Mouse (Mus musculus) megakaryocyte, embryonic 14.5 days (primary cell): ENCODE measurements around the gene 4930568D16Rik. TPM values are rescaled to one million over a fixed set of nuclear protein-coding genes. Genes with fewer than 3 reads are reported as not detected.

Experiments
- H3K27me3 ChIP-seq: replicated peaks from 2 replicates; pipeline ENCODE3; 2012; ENCODE audit warnings: inconsistent platforms
- H3K36me3 ChIP-seq: replicated peaks from 2 replicates; pipeline ENCODE3; 2012; ENCODE audit warnings: low read length, inconsistent platforms, mixed read lengths
- H3K4me1 ChIP-seq: 2 replicates; pipeline ENCODE4 v1.6.1; 2012; ENCODE audit warnings: inconsistent platforms
- H3K4me3 ChIP-seq: replicated peaks from 2 replicates; pipeline ENCODE3; 2012; ENCODE audit warnings: moderate library complexity, mild to moderate bottlenecking, inconsistent platforms
- H3K9me3 ChIP-seq: 2 replicates; pipeline ENCODE4 v1.6.1; 2012; ENCODE audit warnings: inconsistent platforms
- FLI1 ChIP-seq: IDR thresholded peaks from 2 replicates; pipeline ENCODE4 v1.6.1; 2012; ENCODE audit warnings: low read length, inconsistent platforms, mixed read lengths
- GATA1 ChIP-seq: IDR thresholded peaks from 3 replicates; pipeline ENCODE4 v1.6.1; 2012; ENCODE audit warnings: mixed read lengths, low read length, inconsistent platforms, borderline replicate concordance
- polyA plus RNA-seq: library from polyadenylated mRNA; stranded (reverse); fragments of >175 nt; gene quantifications from 2 replicates; pipeline ENCODE4 v1.2.3, GENCODE M21; 2012; ENCODE audit warnings: low replicate concordance; ENCODE audit not compliant: insufficient read depth

Gene 4930568D16Rik
- polyA plus RNA-seq, 1 experiment, result not detected

- H3K27me3 ChIP-seq, result peaks cover 5% of the 10 kb centered on the region
- TF ChIP-seq FLI1, result no peak
Measured at GRCm38 (mm10) chr2:35402391-35402790, 34.9 kb upstream of the 4930568D16Rik start.

GRCm38 (mm10) chr2:35400739-35401138 is 33.2 kb upstream of the 4930568D16Rik start:
- no peaks in the 10 kb centered on the region for H3K9me3 ChIP-seq
- H3K4me1 ChIP-seq, result peaks cover 30% of the 10 kb centered on the region
- H3K36me3 ChIP-seq, result peaks cover 51% of the 10 kb centered on the region
- no peak for TF ChIP-seq GATA1
- TF ChIP-seq FLI1, result no peak
- H3K27me3 ChIP-seq, result peaks cover 5% of the 10 kb centered on the region
- no peak overlapping the region for H3K4me3 ChIP-seq

More at GRCm38 (mm10) chr2:35402391-35402790, 34.9 kb upstream of the 4930568D16Rik start:
- Histone ChIP-seq H3K36me3 (peaks cover 68% of the 10 kb centered on the region), H3K4me1 (peaks cover 33% of the 10 kb centered on the region), H3K4me3 (no peak overlapping the region), H3K9me3 (no peaks in the 10 kb centered on the region)

GRCm38 (mm10) chr2:35398184-35398828 is 30.8 kb upstream of the 4930568D16Rik start:
- Histone ChIP-seq H3K36me3 (peaks cover 31% of the 10 kb centered on the region), H3K4me1 (peaks cover 26% of the 10 kb centered on the region), H3K9me3 (peaks cover 3% of the 10 kb centered on the region; the same call in 1 of the 2 replicates), H3K4me3 (no peak overlapping the region), H3K27me3 (peaks cover 5% of the 10 kb centered on the region)
- TF ChIP-seq GATA1 (no peak), FLI1 (no peak)

- Histone ChIP-seq H3K36me3 (peaks cover 26% of the 10 kb centered on the region), H3K9me3 (peaks cover 9% of the 10 kb centered on the region; the same call in 1 of the 2 replicates), H3K4me3 (no peak overlapping the region), H3K4me1 (peaks cover 26% of the 10 kb centered on the region), H3K27me3 (peaks cover 5% of the 10 kb centered on the region)
- TF ChIP-seq FLI1 (no peak), GATA1 (no peak)
Measured at GRCm38 (mm10) chr2:35397590-35398173, 30.2 kb upstream of the 4930568D16Rik start.

GRCm38 (mm10) chr2:35397096-35397495 is 29.6 kb upstream of the 4930568D16Rik start, which contains the start of gene 4930402F06Rik:
4930402F06Rik (minus strand) TSS chr2:35397175.
- peaks cover 26% of the 10 kb centered on the region for H3K4me1 ChIP-seq
- H3K36me3 ChIP-seq, result peaks cover 20% of the 10 kb centered on the region
- peaks cover 5% of the 10 kb centered on the region for H3K27me3 ChIP-seq
- TF ChIP-seq GATA1 (no peak), FLI1 (no peak)
- peaks cover 9% of the 10 kb centered on the region; the same call in 1 of the 2 replicates for H3K9me3 ChIP-seq
- H3K4me3 ChIP-seq, result peak within 1 kb of the TSS; percentile 34

GRCm38 (mm10) chr2:35385441-35385871 is 17.9 kb upstream of the 4930568D16Rik start:
- peaks cover 3% of the 10 kb centered on the region for H3K36me3 ChIP-seq
- peaks cover 3% of the 10 kb centered on the region for H3K27me3 ChIP-seq
- no peak overlapping the region for H3K4me3 ChIP-seq
- TF ChIP-seq FLI1 (no peak), GATA1 (no peak)
- peaks cover 15% of the 10 kb centered on the region for H3K9me3 ChIP-seq
- H3K4me1 ChIP-seq, result peaks cover 3% of the 10 kb centered on the region; the same call in 1 of the 2 replicates

GRCm38 (mm10) chr2:35379306-35379705 is 11.8 kb upstream of the 4930568D16Rik start:
- Histone ChIP-seq H3K36me3 (no peaks in the 10 kb centered on the region), H3K4me3 (no peak overlapping the region), H3K9me3 (no peaks in the 10 kb centered on the region), H3K27me3 (peaks cover 7% of the 10 kb centered on the region), H3K4me1 (peaks cover 18% of the 10 kb centered on the region)
- TF ChIP-seq FLI1 (no peak), GATA1 (no peak)

- H3K9me3 ChIP-seq, result no peaks in the 10 kb centered on the region
- peaks cover 18% of the 10 kb centered on the region for H3K4me1 ChIP-seq
- H3K27me3 ChIP-seq, result peaks cover 7% of the 10 kb centered on the region
- no peaks in the 10 kb centered on the region for H3K36me3 ChIP-seq
- no peak overlapping the region for H3K4me3 ChIP-seq
- no peak for TF ChIP-seq FLI1
- TF ChIP-seq GATA1, result no peak
Measured at GRCm38 (mm10) chr2:35377600-35377999, 10.1 kb upstream of the 4930568D16Rik start.

- H3K9me3 ChIP-seq, result no peaks in the 10 kb centered on the region
- peaks cover 7% of the 10 kb centered on the region for H3K27me3 ChIP-seq
Measured at GRCm38 (mm10) chr2:35373003-35373402, 5.5 kb upstream of the 4930568D16Rik start.

GRCm38 (mm10) chr2:35370686-35371085 is 3.2 kb upstream of the 4930568D16Rik start:
- no peak for TF ChIP-seq FLI1
- no peak for TF ChIP-seq GATA1
- H3K4me1 ChIP-seq, result peaks cover 21% of the 10 kb centered on the region
- H3K9me3 ChIP-seq, result no peaks in the 10 kb centered on the region
- no peak overlapping the region for H3K4me3 ChIP-seq
- H3K27me3 ChIP-seq, result peaks cover 2% of the 10 kb centered on the region
- no peaks in the 10 kb centered on the region for H3K36me3 ChIP-seq

More at GRCm38 (mm10) chr2:35373003-35373402, 5.5 kb upstream of the 4930568D16Rik start:
- Histone ChIP-seq H3K4me1 (peaks cover 33% of the 10 kb centered on the region), H3K36me3 (no peaks in the 10 kb centered on the region), H3K4me3 (no peak overlapping the region)
- no peak for TF ChIP-seq GATA1
- TF ChIP-seq FLI1, result no peak

GRCm38 (mm10) chr2:35349184-35349583 is 18.3 kb downstream of the 4930568D16Rik start:
- H3K36me3 ChIP-seq, result no peaks in the 10 kb centered on the region
- H3K4me3 ChIP-seq, result no peak overlapping the region
- peaks cover 49% of the 10 kb centered on the region for H3K4me1 ChIP-seq
- H3K27me3 ChIP-seq, result peaks cover 8% of the 10 kb centered on the region
- TF ChIP-seq GATA1 (no peak), FLI1 (no peak)
- H3K9me3 ChIP-seq, result no peaks in the 10 kb centered on the region
